Mouse (Mus musculus) bone marrow macrophage, adult 2 months (primary cell): ENCODE data around the gene Rftn1.

Experiments
- CTCF ChIP-seq: IDR thresholded peaks from 2 replicates; pipeline ENCODE4 v1.5.1; 2012; ENCODE audit warnings: low read depth, mild to moderate bottlenecking, low read length, moderate library complexity
- POLR2A ChIP-seq: IDR thresholded peaks from 2 replicates; pipeline ENCODE4 v1.6.1; 2012; ENCODE audit warnings: mild to moderate bottlenecking, low read depth, low read length, borderline replicate concordance

DNA sequence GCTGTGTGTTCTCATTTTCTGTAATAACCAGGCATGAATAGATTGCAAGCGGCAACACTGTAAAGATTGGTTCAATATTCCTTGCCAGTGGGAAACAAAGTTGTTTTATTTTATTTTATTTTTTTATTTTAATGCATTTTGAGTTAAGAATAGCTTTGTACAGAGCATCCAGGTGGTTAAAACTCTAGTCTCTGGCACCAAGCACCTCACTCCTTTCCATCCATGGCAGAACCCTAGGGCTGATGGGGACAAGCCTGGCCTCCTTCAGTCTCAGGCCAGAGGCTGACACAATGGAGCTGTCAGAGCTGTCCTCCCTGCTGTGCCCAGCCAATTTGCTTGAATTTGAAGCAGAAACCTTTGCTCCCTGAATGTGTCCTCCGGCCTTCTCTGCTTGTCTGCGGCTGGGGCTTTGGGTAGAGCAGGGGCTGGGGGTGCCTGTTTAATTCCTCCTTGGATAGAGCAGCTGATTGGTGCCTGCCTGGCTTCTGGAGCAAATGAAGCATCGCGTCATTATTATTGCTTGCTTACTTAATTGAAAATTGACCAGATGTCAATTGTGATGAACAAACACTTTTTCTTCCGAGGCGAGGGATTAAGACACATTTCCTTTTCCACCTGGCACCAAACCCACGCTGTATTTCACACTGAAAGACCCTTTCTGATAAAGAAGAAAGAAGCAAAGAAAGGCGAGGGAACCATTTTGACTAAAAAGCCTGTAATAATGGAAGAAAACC, 46.4 kb upstream of the Rftn1 start:
- TF ChIP-seq CTCF (no peak), POLR2A (no peak)
